Mouse (Mus musculus) cerebellum, adult 2 months (tissue): ENCODE data around the gene Cpn1.

Experiments
- CTCF ChIP-seq: fragments of 200-500 bp; IDR thresholded peaks from 2 replicates; pipeline ENCODE4 v1.5.1; 2011; ENCODE audit warnings: low read depth, mild to moderate bottlenecking, control low read depth, low read length, moderate library complexity, borderline replicate concordance; ENCODE audit not compliant: insufficient read depth
- POLR2A ChIP-seq: fragments of 200-500 bp; IDR thresholded peaks from 2 replicates; pipeline ENCODE4 v1.6.1; 2011; ENCODE audit warnings: low read length, control low read depth, borderline replicate concordance; ENCODE audit not compliant: insufficient read depth

GRCm38 (mm10) chr19:43959162-43959561 is 27.2 kb downstream of the Cpn1 start:
- TF ChIP-seq CTCF (peak; percentile 89), POLR2A (no peak)
